Mouse (Mus musculus) liver, embryonic 13.5 days (tissue): ENCODE data around the gene Atf1. TPM values are rescaled to one million over a fixed set of nuclear protein-coding genes. Genes with fewer than 3 reads are reported as not detected.
"Not testable (repeated sequence)": the region's sequence is repeated elsewhere in the genome, so short reads cannot be mapped to it uniquely, and the experiment has no call there.

ENCODE experiments used
- ATAC-seq: fragments of 200-750 bp; cut with Nextera tagmentation; 2 replicates; pipeline ENCODE4 v1.8.0; 2017; ENCODE audit warnings: low read depth, mild to moderate bottlenecking, moderate number of reproducible peaks, moderate library complexity
- DNase-seq: peaks from one replicate; pipeline ENCODE4 v3.0.0; 2022
- H3K27ac ChIP-seq: fragments of 300-500 bp; sonication (generic); 2 replicates; pipeline ENCODE4 v1.5.1; 2015; ENCODE audit warnings: moderate library complexity, mild to moderate bottlenecking, inconsistent platforms
- H3K27me3 ChIP-seq: fragments of 300-500 bp; sonication (generic); 2 replicates; pipeline ENCODE4 v1.6.1; 2015; ENCODE audit warnings: mild to moderate bottlenecking, inconsistent platforms
- H3K36me3 ChIP-seq: fragments of 300-500 bp; sonication (generic); 2 replicates; pipeline ENCODE4 v1.6.1; 2015; ENCODE audit warnings: mild to moderate bottlenecking, inconsistent platforms
- H3K4me1 ChIP-seq: fragments of 300-500 bp; sonication (generic); replicated peaks from 2 replicates; pipeline ENCODE4 v1.6.1; 2015; ENCODE audit warnings: inconsistent platforms
- H3K4me2 ChIP-seq: fragments of 300-500 bp; sonication (generic); 2 replicates; pipeline ENCODE4 v1.6.1; 2015; ENCODE audit warnings: inconsistent platforms, mild to moderate bottlenecking, moderate library complexity
- H3K4me3 ChIP-seq: fragments of 300-500 bp; sonication (generic); replicated peaks from 2 replicates; pipeline ENCODE4 v1.5.1; 2015; ENCODE audit warnings: mild to moderate bottlenecking, inconsistent platforms
- H3K9ac ChIP-seq: fragments of 300-500 bp; sonication (generic); 2 replicates; pipeline ENCODE4 v1.6.1; 2015; ENCODE audit warnings: mild to moderate bottlenecking, inconsistent platforms
- H3K9me3 ChIP-seq: fragments of 300-500 bp; sonication (generic); replicated peaks from 2 replicates; pipeline ENCODE4 v1.6.1; 2016; ENCODE audit warnings: inconsistent platforms
- WGBS: fragments of 180-500 bp; shearing (Covaris S2); methylation state at CpG from one replicate; pipeline ENCODE4 v1.1.7; 2015; ENCODE audit not compliant: insufficient replicate concordance; 5-methylcytosine and 5-hydroxymethylcytosine counted together
- polyA plus RNA-seq: library from polyadenylated mRNA; unstranded; fragments of >200 nt; fragmentation: Nextera tagmentation; extraction: Ambion mirVana; gene quantifications from 2 replicates; pipeline ENCODE4 v1.2.1, GENCODE M21; 2015

The Atf1 gene
- polyA plus RNA-seq, 1 experiment from 2014 or later, result 46.5 TPM

DNA sequence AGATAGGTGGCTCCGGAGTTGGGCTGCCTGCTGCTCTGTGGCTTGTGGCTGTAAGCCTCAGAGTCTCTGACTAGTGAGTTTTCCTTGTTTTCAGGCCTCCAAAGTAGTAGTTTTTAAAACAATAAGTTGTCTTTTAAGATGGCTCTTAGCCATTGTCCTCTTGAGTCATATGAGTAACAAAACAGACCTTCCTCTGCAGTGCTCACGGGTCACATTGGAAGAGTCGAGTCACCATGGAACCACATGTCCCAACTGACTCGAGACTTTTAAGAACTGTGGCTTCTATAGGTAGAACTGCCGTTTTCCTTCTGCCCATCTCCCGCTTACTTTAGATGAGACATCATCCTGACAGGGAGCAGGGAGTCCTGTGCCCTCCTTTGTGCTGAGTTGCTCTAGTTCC lies 9.3 kb downstream of the Atf1 start:
- H3K27ac ChIP-seq, result no peak overlapping the region
- H3K4me2 ChIP-seq, result no peak overlapping the region
- peaks cover 58% of the 10 kb centered on the region for H3K4me1 ChIP-seq
- 75% methylated on average over 6 of the region's 6 CpGs for WGBS
- H3K27me3 ChIP-seq, result no peaks in the 10 kb centered on the region
- no peak for DNase-seq
- no peak overlapping the region for H3K4me3 ChIP-seq
- no peak overlapping the region for H3K9ac ChIP-seq
- no peaks in the 10 kb centered on the region for H3K9me3 ChIP-seq
- H3K36me3 ChIP-seq, result peaks cover 98% of the 10 kb centered on the region
- ATAC-seq, result no peak

DNA sequence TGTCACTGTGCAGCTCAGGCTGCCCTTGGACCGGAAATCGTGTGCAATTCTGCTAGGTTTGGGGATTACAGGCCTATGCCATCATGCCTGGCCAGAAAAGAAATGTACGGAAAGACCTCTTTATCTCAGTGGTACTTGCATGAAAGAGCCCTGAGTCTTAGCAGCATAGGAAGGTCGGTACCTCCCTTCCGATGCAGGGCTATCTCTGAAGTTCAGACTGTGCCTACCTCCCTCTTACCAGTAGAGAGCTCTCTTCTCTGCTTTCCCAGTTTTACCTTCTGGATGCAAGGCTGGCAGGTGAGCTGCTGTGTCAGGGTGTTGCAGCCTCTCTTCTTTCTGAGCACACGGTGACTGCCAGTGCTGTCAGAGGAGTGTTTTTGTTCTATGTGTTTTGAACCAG lies 14.2 kb downstream of the Atf1 start:
- Histone ChIP-seq H3K4me1 (peaks cover 14% of the 10 kb centered on the region; the same call in 1 of the 2 replicates), H3K27ac (no peak overlapping the region), H3K4me3 (no peak overlapping the region), H3K9me3 (no peaks in the 10 kb centered on the region), H3K4me2 (no peak overlapping the region), H3K9ac (peak overlapping the region; percentile 10; the same call in 1 of the 2 replicates), H3K27me3 (no peaks in the 10 kb centered on the region), H3K36me3 (peaks cover 98% of the 10 kb centered on the region)
- ATAC-seq (no peak), DNase-seq (no peak)
- 77% methylated on average over 6 of the region's 6 CpGs for WGBS

DNA sequence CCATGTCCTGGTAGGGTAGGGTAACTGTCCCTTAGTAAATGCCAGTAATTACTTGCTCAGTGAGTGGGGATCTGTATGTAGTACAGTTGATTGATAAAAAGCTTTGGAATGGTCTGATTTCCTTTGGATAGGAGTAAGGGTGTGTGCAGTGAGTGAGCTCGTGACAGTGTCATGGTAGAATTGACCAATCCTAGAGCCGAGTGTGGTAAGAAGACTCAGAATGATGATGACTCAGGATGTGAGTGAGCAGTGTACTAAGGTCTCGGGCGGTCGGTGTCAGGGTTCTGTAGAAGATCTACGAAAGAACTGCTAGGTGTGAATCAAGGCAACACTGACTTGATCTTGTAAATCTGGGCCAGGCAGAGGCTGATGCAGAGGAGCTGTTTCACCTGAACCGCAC lies 18.3 kb downstream of the Atf1 start:
- ATAC-seq (no peak), DNase-seq (no peak)
- no peaks in the 10 kb centered on the region for H3K9me3 ChIP-seq
- H3K4me3 ChIP-seq, result no peak overlapping the region
- no peak overlapping the region for H3K27ac ChIP-seq
- H3K36me3 ChIP-seq, result peaks cover 99% of the 10 kb centered on the region
- no peaks in the 10 kb centered on the region; the same call in 1 of the 2 replicates for H3K4me1 ChIP-seq
- 90% methylated on average over 7 of the region's 7 CpGs for WGBS
- no peak overlapping the region for H3K9ac ChIP-seq
- H3K27me3 ChIP-seq, result no peaks in the 10 kb centered on the region
- H3K4me2 ChIP-seq, result no peak overlapping the region

DNA sequence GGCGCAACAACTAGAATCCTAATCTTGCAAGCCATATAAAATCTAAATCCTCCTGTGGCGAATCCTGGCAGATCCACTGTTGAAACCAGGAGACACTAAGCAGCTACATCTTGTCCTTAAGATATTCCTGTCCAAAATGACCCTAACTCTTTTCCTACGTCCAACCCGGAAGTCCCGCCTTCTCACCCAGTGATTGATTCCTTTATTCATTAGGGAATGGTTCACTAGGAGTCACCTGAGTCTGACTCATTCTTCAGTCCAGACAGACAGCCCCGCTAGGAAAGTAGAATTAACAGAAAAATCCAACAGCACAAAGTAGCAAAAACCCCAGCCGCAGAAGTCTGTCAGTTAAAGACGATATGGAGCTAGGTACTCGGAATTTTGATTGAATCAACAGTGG lies 19.7 kb downstream of the Atf1 start:
- Histone ChIP-seq H3K27ac (no peak overlapping the region), H3K4me2 (no peak overlapping the region), H3K36me3 (peaks cover 99% of the 10 kb centered on the region), H3K27me3 (no peaks in the 10 kb centered on the region), H3K4me1 (no peaks in the 10 kb centered on the region), H3K4me3 (no peak overlapping the region), H3K9ac (no peak overlapping the region), H3K9me3 (no peaks in the 10 kb centered on the region)
- DNase-seq (no peak), ATAC-seq (no peak)
- 90% methylated on average over 9 of the region's 9 CpGs for WGBS

DNA sequence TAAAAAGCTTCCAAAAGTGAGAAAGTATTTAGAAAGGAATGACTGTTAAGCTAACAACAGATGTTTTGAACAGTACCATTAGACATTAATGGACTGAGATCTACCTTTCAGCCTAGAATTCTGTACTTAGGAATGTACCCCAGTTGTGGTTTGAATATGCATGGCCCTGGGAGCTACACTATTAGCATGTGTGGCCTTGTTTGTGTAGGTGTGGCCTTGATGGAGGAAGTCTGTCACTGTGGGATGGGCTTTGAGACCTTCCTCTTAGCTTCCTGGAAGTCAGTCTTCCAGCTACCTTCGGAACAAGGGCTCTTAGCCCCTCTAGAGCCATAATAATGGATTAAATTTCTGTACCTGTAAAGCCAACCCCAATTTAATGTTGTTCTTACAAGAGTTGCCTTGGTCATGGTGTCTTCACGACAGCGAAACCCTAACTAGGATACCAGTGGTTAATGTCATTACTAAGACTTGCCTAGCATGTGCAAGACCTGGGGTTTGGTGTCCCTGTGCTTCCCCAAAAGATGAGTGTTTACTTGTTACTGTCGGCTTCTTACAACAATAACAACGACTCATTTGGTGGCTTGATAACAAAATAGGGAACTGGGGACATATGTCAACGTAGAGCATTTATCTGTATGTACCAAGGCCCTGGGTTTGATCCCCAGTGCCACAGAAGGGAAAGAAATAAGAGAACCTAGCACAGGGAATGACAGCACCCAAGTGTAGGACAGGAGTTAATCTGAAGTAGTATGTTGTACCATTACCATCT lies 21.2 kb downstream of the Atf1 start:
- Histone ChIP-seq H3K27ac (no peak overlapping the region), H3K9me3 (no peaks in the 10 kb centered on the region), H3K36me3 (peaks cover 98% of the 10 kb centered on the region), H3K4me1 (no peaks in the 10 kb centered on the region), H3K9ac (no peak overlapping the region), H3K4me2 (no peak overlapping the region), H3K27me3 (no peaks in the 10 kb centered on the region), H3K4me3 (no peak overlapping the region)
- ATAC-seq (no peak), DNase-seq (no peak)
- 70% methylated on average over 6 of the region's 6 CpGs for WGBS

DNA sequence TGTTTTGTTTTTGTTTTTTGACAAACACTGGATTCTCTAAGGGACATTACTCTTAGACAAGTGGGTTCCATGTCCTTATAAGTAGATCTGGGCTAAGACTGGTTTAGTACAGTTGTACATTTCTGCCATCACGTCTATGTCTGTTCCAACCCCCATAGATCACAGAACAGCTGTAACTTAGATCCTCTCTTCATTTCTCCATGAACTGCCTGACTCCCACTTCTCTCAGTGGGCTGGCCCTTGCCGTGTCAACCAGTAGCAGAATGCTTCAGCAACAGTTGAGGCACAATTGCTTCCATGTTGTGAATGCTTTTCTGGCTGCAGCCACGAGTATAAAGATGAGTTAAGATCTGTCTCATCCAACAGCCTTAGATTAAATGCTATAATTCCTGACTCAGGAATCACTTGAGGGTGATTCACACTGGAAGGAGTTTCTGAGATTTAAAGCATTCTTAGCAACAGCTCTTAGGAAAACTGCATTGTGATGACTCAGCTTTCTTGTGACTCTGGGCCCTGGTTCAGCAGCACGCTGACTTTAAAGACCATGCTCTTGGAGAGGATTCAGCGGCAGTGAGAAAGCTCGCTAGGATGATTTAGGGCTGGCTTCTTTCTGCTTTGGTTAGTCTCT lies 23.6 kb downstream of the Atf1 start:
- ATAC-seq, result no peak
- WGBS, result 89% methylated on average over 6 of the region's 6 CpGs
- Histone ChIP-seq H3K27ac (no peak overlapping the region), H3K9me3 (no peaks in the 10 kb centered on the region), H3K4me3 (no peak overlapping the region), H3K4me1 (no peaks in the 10 kb centered on the region), H3K9ac (no peak overlapping the region), H3K36me3 (peaks cover 98% of the 10 kb centered on the region), H3K4me2 (no peak overlapping the region), H3K27me3 (no peaks in the 10 kb centered on the region)
- no peak for DNase-seq

DNA sequence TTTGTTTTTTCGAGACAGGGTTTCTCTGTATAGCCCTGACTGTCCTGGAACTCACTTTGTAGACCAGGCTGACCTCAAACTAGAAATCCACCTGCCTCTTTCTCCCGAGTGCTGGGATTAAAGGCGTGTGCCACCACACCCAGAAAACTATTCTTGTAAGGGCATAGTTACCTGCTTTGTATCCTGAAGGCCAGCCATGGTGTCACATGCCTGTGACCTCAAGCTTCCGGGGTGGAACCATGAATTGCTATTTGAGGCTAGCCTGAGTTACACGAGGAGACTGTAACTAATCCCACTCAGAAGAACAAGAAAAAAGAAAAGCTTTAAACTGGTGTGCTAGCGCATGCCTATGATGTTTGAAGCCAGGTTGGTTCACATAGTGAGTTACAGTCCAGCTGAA lies 28.8 kb downstream of the Atf1 start:
- WGBS, result 81% methylated on average over 6 of the region's 6 CpGs
- Histone ChIP-seq H3K4me2 (no peak overlapping the region), H3K27ac (no peak overlapping the region), H3K9ac (no peak overlapping the region), H3K27me3 (no peaks in the 10 kb centered on the region), H3K4me3 (no peak overlapping the region), H3K9me3 (no peaks in the 10 kb centered on the region), H3K36me3 (peaks cover 91% of the 10 kb centered on the region), H3K4me1 (no peaks in the 10 kb centered on the region)
- DNase-seq, result no peak
- no peak for ATAC-seq

DNA sequence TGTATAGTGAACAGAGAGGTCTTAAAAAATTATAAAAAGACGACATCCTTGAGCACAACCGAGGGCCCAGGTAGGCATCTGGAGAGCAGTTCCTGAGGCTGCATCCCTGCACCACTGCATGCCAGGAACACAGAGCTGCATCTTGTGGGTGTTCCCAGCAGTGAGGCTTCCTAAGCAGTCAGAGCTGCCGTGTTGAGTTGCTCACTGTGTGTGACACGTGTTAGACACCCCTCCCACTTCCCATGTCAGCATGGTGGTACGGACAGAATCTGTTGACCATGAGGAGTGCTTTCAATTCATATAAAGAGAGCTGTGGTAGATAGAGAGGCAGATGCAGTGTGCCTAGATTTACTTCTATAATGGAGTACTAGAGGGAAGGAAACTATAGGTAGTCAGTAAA lies 29.7 kb downstream of the Atf1 start:
- H3K9ac ChIP-seq, result no peak overlapping the region
- no peak overlapping the region for H3K4me3 ChIP-seq
- H3K36me3 ChIP-seq, result peaks cover 85% of the 10 kb centered on the region
- H3K9me3 ChIP-seq, result no peaks in the 10 kb centered on the region
- H3K27me3 ChIP-seq, result no peaks in the 10 kb centered on the region
- ATAC-seq, result no peak
- no peak overlapping the region for H3K27ac ChIP-seq
- 82% methylated on average over 5 of the region's 5 CpGs for WGBS
- no peak for DNase-seq
- H3K4me2 ChIP-seq, result no peak overlapping the region
- H3K4me1 ChIP-seq, result no peaks in the 10 kb centered on the region; the same call in 1 of the 2 replicates

DNA sequence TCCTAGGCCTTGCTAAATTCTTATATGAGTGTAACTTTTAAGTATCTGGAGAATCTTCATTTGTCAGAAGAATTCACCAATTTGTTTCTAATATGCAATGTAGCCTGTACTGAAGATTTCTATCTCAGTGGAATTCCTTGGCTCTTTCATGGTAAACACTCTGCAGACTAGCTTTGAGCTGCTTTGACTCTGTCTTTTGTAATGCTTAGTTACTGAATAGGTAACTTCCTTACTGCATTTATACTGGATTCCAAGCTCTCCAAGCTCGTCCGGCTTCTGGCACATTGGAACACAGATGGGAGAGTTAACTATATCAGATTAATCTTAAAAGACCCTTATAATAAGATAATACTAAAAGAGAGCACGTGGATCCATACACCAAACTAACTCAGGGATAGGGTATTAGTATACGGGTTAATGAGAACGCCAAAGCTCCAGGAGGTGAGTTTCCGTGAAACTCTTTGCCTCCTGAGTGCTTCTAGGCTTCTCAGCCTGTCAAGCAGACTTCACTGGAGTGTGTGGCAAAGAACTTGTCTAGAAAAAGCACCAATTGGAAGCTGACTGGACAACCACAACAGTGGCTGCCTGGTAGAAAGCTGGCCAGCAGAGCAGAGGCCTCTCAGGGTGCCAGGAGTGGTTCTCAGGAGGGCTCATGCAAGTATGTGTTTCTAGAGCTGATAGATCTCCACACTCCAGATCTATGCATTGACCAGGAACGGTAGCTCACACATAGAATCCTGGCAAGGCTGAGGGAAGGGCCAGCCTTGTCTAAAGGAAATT lies 31.2 kb downstream of the Atf1 start:
- WGBS, result 92% methylated on average over 7 of the region's 7 CpGs

DNA sequence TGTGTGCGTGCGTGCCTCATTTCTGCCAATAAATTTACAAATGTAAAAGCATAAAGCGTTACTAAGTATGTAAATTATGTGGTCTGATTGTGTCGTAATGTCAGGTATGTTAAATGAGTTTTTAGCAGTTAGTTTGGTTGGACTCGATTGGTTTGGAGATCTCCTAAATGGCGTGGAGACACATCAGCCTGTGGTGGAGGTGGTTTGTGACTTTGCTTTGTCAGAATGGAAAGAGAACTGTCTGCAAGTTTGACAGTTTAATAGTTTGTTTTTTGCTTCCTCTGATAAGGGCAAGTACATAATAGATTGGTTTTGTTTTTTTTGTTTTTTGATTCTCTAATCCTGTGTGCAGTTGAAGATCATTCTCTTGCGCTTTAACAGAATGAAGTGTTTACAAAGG lies 32.7 kb downstream of the Atf1 start:
- not testable (repeated sequence) for ATAC-seq, H3K4me2 ChIP-seq, H3K27ac ChIP-seq, H3K4me3 ChIP-seq, DNase-seq, H3K27me3 ChIP-seq, H3K9ac ChIP-seq, H3K4me1 ChIP-seq, H3K9me3 ChIP-seq
- H3K36me3 ChIP-seq, result peaks cover 57% of the 10 kb centered on the region
- 81% methylated on average over 7 of the region's 7 CpGs for WGBS

More for the DNA sequence above, 31.2 kb downstream of the Atf1 start:
- Histone ChIP-seq H3K4me2 (no peak overlapping the region), H3K9ac (no peak overlapping the region), H3K36me3 (peaks cover 72% of the 10 kb centered on the region), H3K27me3 (no peaks in the 10 kb centered on the region), H3K4me1 (no peaks in the 10 kb centered on the region; the same call in 1 of the 2 replicates), H3K27ac (no peak overlapping the region), H3K9me3 (no peaks in the 10 kb centered on the region), H3K4me3 (no peak overlapping the region)
- ATAC-seq, result no peak
- no peak for DNase-seq

DNA sequence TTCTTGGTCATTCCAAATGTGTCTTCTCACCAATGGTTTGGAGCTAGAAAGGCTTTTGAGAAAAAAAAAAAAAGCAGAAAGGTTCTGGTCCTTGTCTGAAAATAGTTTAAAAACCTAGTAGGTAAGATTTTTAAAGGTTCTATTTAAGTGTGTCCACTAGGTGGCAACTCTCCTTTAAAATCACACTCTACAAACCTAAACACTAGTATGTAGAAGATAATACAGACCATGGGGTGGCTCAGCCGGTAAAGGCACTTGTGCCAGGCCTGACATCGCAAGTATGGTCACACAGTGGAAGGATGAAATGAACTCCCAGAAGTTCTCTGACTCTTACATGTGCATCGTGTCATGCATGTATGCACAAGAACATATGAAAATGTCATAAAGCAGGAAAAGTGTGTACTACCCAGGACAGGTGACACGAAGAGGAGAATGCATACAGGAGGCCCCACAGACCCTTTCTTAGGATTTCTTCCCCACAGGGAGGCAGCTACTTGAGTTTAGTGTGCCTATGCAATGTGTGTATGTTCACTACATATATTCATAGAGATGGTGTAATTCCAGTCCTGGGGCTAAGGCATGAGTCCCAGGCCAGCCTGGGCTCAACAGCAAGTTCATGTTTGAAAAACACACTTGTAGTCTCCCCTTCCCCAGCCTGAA lies 35.8 kb downstream of the Atf1 start:
- WGBS, result 44% methylated on average over 4 of the region's 4 CpGs
- no peaks in the 10 kb centered on the region; the same call in 1 of the 2 replicates for H3K4me1 ChIP-seq
- no peak overlapping the region for H3K9ac ChIP-seq
- no peak overlapping the region for H3K4me2 ChIP-seq
- H3K9me3 ChIP-seq, result no peaks in the 10 kb centered on the region
- H3K27ac ChIP-seq, result no peak overlapping the region
- no peak overlapping the region for H3K4me3 ChIP-seq
- ATAC-seq, result no peak
- DNase-seq, result no peak
- H3K36me3 ChIP-seq, result peaks cover 26% of the 10 kb centered on the region
- no peaks in the 10 kb centered on the region for H3K27me3 ChIP-seq
